Mouse (Mus musculus): ENCODE data around the gene Smarcc2.

Smarcc2 gene

GRCm38 (mm10) chr10:128458719-128459408, at the start of gene Smarcc2:
Smarcc2 (plus strand) TSS chr10:128459248.
- peak; percentile 58 for DNase-seq (ENCODE audit: low read depth, low spot score)

- DNase-seq (ENCODE audit: low read depth, low spot score): peak; percentile 99
These were observed 49.1 kb upstream of the Smarcc2 start for GRCm38 (mm10) chr10:128409692-128410559.

- DNase-seq (ENCODE audit: low read depth, low spot score): peak; percentile 43
These were observed 48.5 kb upstream of the Smarcc2 start for GRCm38 (mm10) chr10:128410560-128410845.

GRCm38 (mm10) chr10:128411211-128412054, 47.6 kb upstream of the Smarcc2 start, which contains the start of the genes Nabp2 and Rnf41:
Nabp2 (minus strand) TSS chr10:128411492.
Rnf41 (plus strand) TSS chr10:128411657.
- peak; percentile 97 for DNase-seq (ENCODE audit: low read depth, low spot score)

- peak; percentile 61 for DNase-seq (ENCODE audit: low read depth, low spot score)
These were observed 47.0 kb upstream of the Smarcc2 start for GRCm38 (mm10) chr10:128412055-128412381.

- DNase-seq (ENCODE audit: low read depth, low spot score): peak; percentile 13
These were observed 46.5 kb upstream of the Smarcc2 start for GRCm38 (mm10) chr10:128412558-128412957.

- DNase-seq (ENCODE audit: low read depth, low spot score): no peak
These were observed 46.0 kb upstream of the Smarcc2 start for GRCm38 (mm10) chr10:128413076-128413475.

- no peak for DNase-seq (ENCODE audit: low read depth, low spot score)
These were observed 44.2 kb upstream of the Smarcc2 start for GRCm38 (mm10) chr10:128414848-128415247.

- DNase-seq (ENCODE audit: low read depth, low spot score): no peak
These were observed 36.6 kb upstream of the Smarcc2 start for GRCm38 (mm10) chr10:128422426-128422825.

- DNase-seq (ENCODE audit: low read depth, low spot score): no peak
These were observed 34.4 kb upstream of the Smarcc2 start for GRCm38 (mm10) chr10:128424604-128425003.

GRCm38 (mm10) chr10:128425260-128425659, 33.8 kb upstream of the Smarcc2 start:
- DNase-seq (ENCODE audit: low read depth, low spot score): no peak

GRCm38 (mm10) chr10:128429052-128429451, 30.0 kb upstream of the Smarcc2 start:
- no peak for DNase-seq (ENCODE audit: low read depth, low spot score)

- no peak for DNase-seq (ENCODE audit: low read depth, low spot score)
These were observed 29.6 kb upstream of the Smarcc2 start for GRCm38 (mm10) chr10:128429454-128429853.

GRCm38 (mm10) chr10:128433417-128433816, 25.6 kb upstream of the Smarcc2 start:
- DNase-seq (ENCODE audit: low read depth, low spot score): no peak

GRCm38 (mm10) chr10:128434681-128435080, 24.4 kb upstream of the Smarcc2 start:
- DNase-seq (ENCODE audit: low read depth, low spot score): no peak

GRCm38 (mm10) chr10:128435186-128435823, 23.7 kb upstream of the Smarcc2 start:
- no peak for DNase-seq (ENCODE audit: low read depth, low spot score)

GRCm38 (mm10) chr10:128435873-128436272, 23.2 kb upstream of the Smarcc2 start:
- DNase-seq (ENCODE audit: low read depth, low spot score): no peak

GRCm38 (mm10) chr10:128436376-128436775, 22.7 kb upstream of the Smarcc2 start:
- no peak for DNase-seq (ENCODE audit: low read depth, low spot score)

- no peak for DNase-seq (ENCODE audit: low read depth, low spot score)
These were observed 20.3 kb upstream of the Smarcc2 start for GRCm38 (mm10) chr10:128438675-128439279.

GRCm38 (mm10) chr10:128440407-128440806, 18.6 kb upstream of the Smarcc2 start:
- DNase-seq (ENCODE audit: low read depth, low spot score): peak; percentile 32

Data from 3T3-L1 (cell line).